Mouse (Mus musculus): ENCODE data around the gene Ffar4. TPM values are rescaled to one million over a fixed set of nuclear protein-coding genes. Genes with fewer than 3 reads are reported as not detected.

The Ffar4 gene
- total and polyA plus RNA-seq, 3 experiments, result not detected

- no peak for DNase-seq (ENCODE audit: low spot score)
- H3K4me3 ChIP-seq (ENCODE audit: low read depth, low read length), result no peak overlapping the region
- no peaks in the 10 kb centered on the region for H3K4me1 ChIP-seq (ENCODE audit: insufficient read depth, low read depth, low read length)
Observed at GRCm38 (mm10) chr19:38156243-38156642, 59.4 kb downstream of the Ffar4 start.

GRCm38 (mm10) chr19:38161648-38162354, 64.9 kb downstream of the Ffar4 start:
- Histone ChIP-seq H3K27me3 (ENCODE audit: insufficient read depth, low read length) (peaks cover 12% of the 10 kb centered on the region; the same call in 1 of the 2 replicates), H3K4me3 (ENCODE audit: low read depth, low read length) (no peak overlapping the region), H3K4me1 (ENCODE audit: insufficient read depth, low read depth, low read length) (no peaks in the 10 kb centered on the region), H3K36me3 (replicated peaks) (no peaks in the 10 kb centered on the region), H3K9me3 (replicated peaks) (no peaks in the 10 kb centered on the region)
- ATAC-seq (ENCODE audit: extremely low read depth, insufficient number of reproducible peaks, low FRiP score, poor library complexity, severe bottlenecking), result no peak
- no peak for DNase-seq (ENCODE audit: low spot score)
- TF ChIP-seq TAL1 (conservative IDR thresholded peaks at IDR 0.05; ENCODE audit: low read depth, low read length) (no peak), GATA1 (IDR thresholded peaks at IDR 0.05; ENCODE audit: borderline replicate concordance, low read length) (no peak), POLR2AphosphoS5 (IDR thresholded peaks at IDR 0.05; ENCODE audit: insufficient replicate concordance, low read depth, low read length) (no peak), CTCF (IDR thresholded peaks at IDR 0.05; ENCODE audit: low read depth, low read length) (no peak), GATA2 (IDR thresholded peaks at IDR 0.05; ENCODE audit: borderline replicate concordance, low read depth, low read length) (no peak)

More at GRCm38 (mm10) chr19:38156243-38156642, 59.4 kb downstream of the Ffar4 start:
- Histone ChIP-seq H3K36me3 (replicated peaks) (no peaks in the 10 kb centered on the region), H3K27me3 (ENCODE audit: insufficient read depth, low read length) (peaks cover 7% of the 10 kb centered on the region; the same call in 1 of the 2 replicates), H3K9me3 (replicated peaks) (no peaks in the 10 kb centered on the region)
- no peak for TF ChIP-seq TAL1 (conservative IDR thresholded peaks at IDR 0.05; ENCODE audit: low read depth, low read length)
- no peak for TF ChIP-seq CTCF (IDR thresholded peaks at IDR 0.05; ENCODE audit: low read depth, low read length)
- TF ChIP-seq GATA2 (IDR thresholded peaks at IDR 0.05; ENCODE audit: borderline replicate concordance, low read depth, low read length), result no peak
- TF ChIP-seq POLR2AphosphoS5 (IDR thresholded peaks at IDR 0.05; ENCODE audit: insufficient replicate concordance, low read depth, low read length), result no peak
- no peak for TF ChIP-seq GATA1 (IDR thresholded peaks at IDR 0.05; ENCODE audit: borderline replicate concordance, low read length)
- ATAC-seq (ENCODE audit: extremely low read depth, insufficient number of reproducible peaks, low FRiP score, poor library complexity, severe bottlenecking), result no peak

Other genes starting within 250 kb of the Ffar4 start
- not detected in 2 replicates for gene Myof, start 53.5 kb upstream of the Ffar4 start, total RNA-seq (2014; fragmentation: Nextera tagmentation)
- 0.23 and 0.55 TPM in 2 replicates for gene Myof, start 53.5 kb upstream of the Ffar4 start, total RNA-seq (2017)
- gene Myof, start 53.5 kb upstream of the Ffar4 start, polyA plus RNA-seq (2012), result not detected in 2 replicates
- gene Cep55, start 42.1 kb upstream of the Ffar4 start, total RNA-seq (2014; fragmentation: Nextera tagmentation), result 52.4 and 78.9 TPM in 2 replicates
- gene Cep55, start 42.1 kb upstream of the Ffar4 start, total RNA-seq (2017), result 56.6 and 60.2 TPM in 2 replicates
- 2.5 and 3.7 TPM in 2 replicates for gene Cep55, start 42.1 kb upstream of the Ffar4 start, polyA plus RNA-seq (2012)
- gene Rbp4, start 28.2 kb downstream of the Ffar4 start, total RNA-seq (2014; fragmentation: Nextera tagmentation), result not detected in 2 replicates
- gene Rbp4, start 28.2 kb downstream of the Ffar4 start, total RNA-seq (2017), result not detected in 2 replicates
- gene Rbp4, start 28.2 kb downstream of the Ffar4 start, polyA plus RNA-seq (2012), result not detected in 2 replicates
- not detected in 2 replicates for gene Pde6c, start 35.7 kb downstream of the Ffar4 start, total RNA-seq (2014; fragmentation: Nextera tagmentation)
- not detected in 2 replicates for gene Pde6c, start 35.7 kb downstream of the Ffar4 start, total RNA-seq (2017)
- gene Pde6c, start 35.7 kb downstream of the Ffar4 start, polyA plus RNA-seq (2012), result not detected in 2 replicates
- gene Fra10ac1, start 127.1 kb downstream of the Ffar4 start, total RNA-seq (2014; fragmentation: Nextera tagmentation), result 18.1 and 18.4 TPM in 2 replicates
- 23.2 and 23.9 TPM in 2 replicates for gene Fra10ac1, start 127.1 kb downstream of the Ffar4 start, total RNA-seq (2017)
- gene Fra10ac1, start 127.1 kb downstream of the Ffar4 start, polyA plus RNA-seq (2012), result 15.9 and 17.5 TPM in 2 replicates
- 0.08 TPM in 1 of 2 replicates, not detected in the other for gene Lgi1, start 167.5 kb downstream of the Ffar4 start, total RNA-seq (2014; fragmentation: Nextera tagmentation)
- 0.17 and 0.38 TPM in 2 replicates for gene Lgi1, start 167.5 kb downstream of the Ffar4 start, total RNA-seq (2017)
- not detected in 2 replicates for gene Lgi1, start 167.5 kb downstream of the Ffar4 start, polyA plus RNA-seq (2012)

All from G1E (cell line).